Mouse (Mus musculus): ENCODE measurements around the gene Sec24b. TPM values are rescaled to one million over a fixed set of nuclear protein-coding genes. Genes with fewer than 3 reads are reported as not detected.

Sec24b gene
- total RNA-seq, 1 experiment from 2014 or later, result 77.0 TPM

Other genes starting within 250 kb of the Sec24b start
- 0.27 TPM in 1 of 2 replicates, not detected in the other for gene Rrh, start 239.0 kb downstream of the Sec24b start, total RNA-seq (2021)
- 51.0 and 62.4 TPM in 2 replicates for gene Gar1, start 230.2 kb downstream of the Sec24b start, total RNA-seq (2021)
- gene Cfi, start 225.7 kb downstream of the Sec24b start, total RNA-seq (2021), result 5.6 TPM in 1 of 2 replicates, not detected in the other
- gene Pla2g12a, start 182.9 kb downstream of the Sec24b start, total RNA-seq (2021), result 44.7 and 45.6 TPM in 2 replicates
- 34.5 and 57.5 TPM in 2 replicates for gene Casp6, start 160.1 kb downstream of the Sec24b start, total RNA-seq (2021)
- 10.0 and 10.6 TPM in 2 replicates for gene Mcub, start 91.3 kb downstream of the Sec24b start, total RNA-seq (2021)
- 5.7 and 10.3 TPM in 2 replicates for gene Col25a1, start 69.9 kb upstream of the Sec24b start, total RNA-seq (2021)

Measured in adrenal gland, postnatal 25 days (tissue).